Mouse (Mus musculus): Measurements from ENCODE around the gene Shkbp1.

- TF ChIP-seq CTCF (IDR thresholded peaks at IDR 0.05; ENCODE audit: borderline replicate concordance, insufficient read depth, low read depth, low read length) (no peak), POLR2A (IDR thresholded peaks at IDR 0.05; ENCODE audit: borderline replicate concordance, insufficient read depth, low read length) (no peak)
These were observed 41.4 kb downstream of the Shkbp1 start for GRCm38 (mm10) chr7:27314393-27314792.

All from cerebellum, adult 2 months (tissue).